Mouse (Mus musculus) liver, adult 2 months (tissue): ENCODE measurements at regions not wholly inside any gene's neighbourhood (a gene's known extent, or its start where the extent isn't known, plus 50 kb on each side); places are given as distances from the start of the nearest gene placed in this dataset.

Source experiments
- DNase-seq: peaks from one replicate; pipeline ENCODE4 v3.0.0-alpha.2; 2011; ENCODE audit warnings: low read depth, low spot score; ENCODE audit errors: extremely low read depth
- H3K27ac ChIP-seq: fragments of 200-500 bp; replicated peaks from 2 replicates; pipeline ENCODE4 v1.5.1; 2012; ENCODE audit warnings: low read depth, mild to moderate bottlenecking, control low read depth, inconsistent platforms, low read length; ENCODE audit not compliant: insufficient read depth
- H3K27me3 ChIP-seq: fragments of 200-500 bp; 2 replicates; pipeline ENCODE4 v1.6.1; 2012; ENCODE audit warnings: mild to moderate bottlenecking, moderate library complexity, low read length, inconsistent platforms; ENCODE audit not compliant: control insufficient read depth, insufficient read depth
- H3K36me3 ChIP-seq: fragments of 200-500 bp; 2 replicates; pipeline ENCODE4 v1.6.1; 2012; ENCODE audit warnings: low read length, inconsistent platforms; ENCODE audit not compliant: control insufficient read depth, insufficient read depth
- H3K4me1 ChIP-seq: fragments of 200-500 bp; 2 replicates; pipeline ENCODE4 v1.6.1; 2011; ENCODE audit warnings: low read length; ENCODE audit not compliant: control insufficient read depth, insufficient read depth
- H3K4me3 ChIP-seq: fragments of 200-500 bp; 2 replicates; pipeline ENCODE4 v1.5.1; 2011; ENCODE audit warnings: low read depth, mild to moderate bottlenecking, control low read depth, low read length, moderate library complexity; ENCODE audit not compliant: insufficient read depth
- H3K79me2 ChIP-seq: fragments of 200-500 bp; 2 replicates; pipeline ENCODE4 v1.6.1; 2012; ENCODE audit warnings: inconsistent platforms, mild to moderate bottlenecking, low read length, moderate library complexity; ENCODE audit not compliant: control insufficient read depth, insufficient read depth
- H3K9ac ChIP-seq: fragments of 200-500 bp; 2 replicates; pipeline ENCODE4 v1.6.1; 2012; ENCODE audit warnings: low read depth, mild to moderate bottlenecking, control low read depth, inconsistent platforms, low read length
- CTCF ChIP-seq: fragments of 200-500 bp; IDR thresholded peaks from 2 replicates; pipeline ENCODE4 v1.5.1; 2011; ENCODE audit warnings: low read depth, low read length, control low read depth
- POLR2A ChIP-seq: fragments of 200-500 bp; IDR thresholded peaks from 2 replicates; pipeline ENCODE4 v1.6.1; 2011; ENCODE audit warnings: low read length, control low read depth; ENCODE audit not compliant: insufficient read depth; ENCODE audit errors: extremely low read depth
- WGBS: fragments of 180-500 bp; shearing (Covaris S2); methylation state at CpG from one replicate; pipeline ENCODE4 v1.1.7; 2018; 5-methylcytosine and 5-hydroxymethylcytosine counted together

DNA sequence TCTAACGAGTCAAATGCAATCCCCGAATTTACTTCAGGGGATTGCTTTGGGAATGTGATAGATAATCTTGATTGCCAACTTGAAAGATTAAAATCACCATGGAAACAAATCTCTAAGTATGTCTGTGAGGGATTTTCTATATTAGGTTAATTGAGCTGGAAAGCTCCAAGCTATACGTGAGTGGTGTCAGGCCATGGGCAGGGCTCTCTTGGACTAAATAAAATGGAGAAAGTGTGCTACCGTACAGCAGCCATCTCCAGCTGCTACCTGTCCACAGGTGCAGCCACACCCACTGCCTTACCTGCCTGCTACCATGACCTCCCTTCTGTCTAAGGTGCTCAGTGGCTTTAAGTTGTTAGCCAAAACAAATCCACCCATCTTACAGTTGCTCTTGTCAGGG lies 345.0 kb upstream of the Sphkap start:
- Histone ChIP-seq H3K4me3 (no peak overlapping the region), H3K4me1 (no peaks in the 10 kb centered on the region), H3K27me3 (no peaks in the 10 kb centered on the region), H3K27ac (no peak overlapping the region), H3K36me3 (no peaks in the 10 kb centered on the region), H3K79me2 (no peaks in the 10 kb centered on the region), H3K9ac (no peak overlapping the region)
- TF ChIP-seq POLR2A: no peak
- no peak for TF ChIP-seq CTCF
- 82% methylated on average over 4 of the region's 4 CpGs for WGBS
- DNase-seq: no peak

DNA sequence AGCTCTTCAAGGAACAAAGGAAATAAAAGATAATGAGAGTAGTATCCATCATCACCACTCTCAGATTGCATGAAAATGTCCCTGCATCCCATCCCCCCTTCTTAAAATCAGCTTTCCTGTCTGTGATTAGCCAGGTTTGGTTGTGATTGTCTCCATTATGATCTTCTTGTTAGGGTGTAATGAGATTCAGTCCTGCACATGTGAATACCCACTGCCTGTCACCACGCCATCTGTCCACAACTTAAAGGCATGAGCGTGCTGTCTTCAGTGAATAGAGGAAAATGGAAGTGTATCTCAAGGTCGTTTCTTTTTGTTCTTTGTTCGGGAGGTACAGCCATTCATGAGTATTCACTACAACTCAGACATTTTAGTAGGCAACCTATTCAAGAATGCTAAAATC lies 341.0 kb upstream of the Sphkap start:
- Histone ChIP-seq H3K4me1 (no peaks in the 10 kb centered on the region), H3K27ac (no peak overlapping the region), H3K79me2 (no peaks in the 10 kb centered on the region), H3K4me3 (no peak overlapping the region), H3K9ac (no peak overlapping the region), H3K36me3 (no peaks in the 10 kb centered on the region), H3K27me3 (no peaks in the 10 kb centered on the region)
- WGBS: 81% methylated on average over 4 of the region's 4 CpGs
- DNase-seq: no peak
- no peak for TF ChIP-seq POLR2A
- TF ChIP-seq CTCF: no peak

DNA sequence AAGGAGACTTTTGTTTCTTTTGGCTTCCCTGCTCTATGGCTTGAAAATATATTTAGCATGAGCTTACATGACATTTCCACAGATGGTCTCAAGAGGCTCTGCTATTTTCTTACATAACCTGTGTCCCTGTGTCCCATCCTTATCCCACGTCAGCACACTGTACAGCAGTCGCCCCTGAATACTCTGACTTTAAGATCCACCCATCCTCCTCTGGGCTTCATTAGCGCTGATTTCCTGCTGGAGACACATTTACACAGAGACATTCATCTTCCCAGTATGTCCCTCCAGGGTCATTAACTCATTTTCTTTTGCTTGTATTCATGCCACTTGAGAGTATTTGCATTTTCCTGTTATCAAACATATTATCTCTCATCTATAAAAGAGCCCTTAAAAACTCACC lies 340.1 kb upstream of the Sphkap start:
- WGBS: 79% methylated on average over 3 of the region's 3 CpGs
- no peak for DNase-seq
- Histone ChIP-seq H3K9ac (no peak overlapping the region), H3K27ac (no peak overlapping the region), H3K4me3 (no peak overlapping the region), H3K79me2 (no peaks in the 10 kb centered on the region), H3K36me3 (no peaks in the 10 kb centered on the region), H3K27me3 (no peaks in the 10 kb centered on the region), H3K4me1 (no peaks in the 10 kb centered on the region)
- no peak for TF ChIP-seq CTCF

- no peak for TF ChIP-seq CTCF
- TF ChIP-seq POLR2A: no peak
- Histone ChIP-seq H3K27me3 (no peaks in the 10 kb centered on the region), H3K4me3 (no peak overlapping the region), H3K36me3 (no peaks in the 10 kb centered on the region), H3K79me2 (no peaks in the 10 kb centered on the region), H3K27ac (no peak overlapping the region), H3K4me1 (no peaks in the 10 kb centered on the region), H3K9ac (no peak overlapping the region)
- DNase-seq: peak; percentile 32
- whole genome bisulfite sequencing: 61% methylated on average over 3 of the region's 3 CpGs
Measured at GRCm38 (mm10) chr1:83747412-83747811, 339.4 kb upstream of the Sphkap start.

GRCm38 (mm10) chr1:83746036-83746435 lies 338.0 kb upstream of the Sphkap start:
- Histone ChIP-seq H3K4me1 (no peaks in the 10 kb centered on the region), H3K9ac (no peak overlapping the region), H3K4me3 (no peak overlapping the region), H3K27ac (no peak overlapping the region), H3K36me3 (no peaks in the 10 kb centered on the region), H3K27me3 (no peaks in the 10 kb centered on the region), H3K79me2 (no peaks in the 10 kb centered on the region)
- TF ChIP-seq POLR2A (no peak), CTCF (peak; percentile 47)
- DNase-seq: peak; percentile 35
- 20% methylated on average over 6 of the region's 6 CpGs for WGBS

GRCm38 (mm10) chr1:83736428-83737117 lies 328.6 kb upstream of the Sphkap start:
- no peaks in the 10 kb centered on the region for H3K79me2 ChIP-seq
- TF ChIP-seq CTCF: no peak
- no peak for TF ChIP-seq POLR2A
- no peaks in the 10 kb centered on the region for H3K4me1 ChIP-seq
- no peak for DNase-seq
- H3K27me3 ChIP-seq: no peaks in the 10 kb centered on the region
- no peak overlapping the region for H3K27ac ChIP-seq
- 44% methylated on average over 2 of the region's 2 CpGs for WGBS
- H3K9ac ChIP-seq: no peak overlapping the region
- no peaks in the 10 kb centered on the region for H3K36me3 ChIP-seq
- H3K4me3 ChIP-seq: no peak overlapping the region
